Mouse (Mus musculus) hindbrain, embryonic 10.5 days (tissue): ENCODE data around the gene 1700028P14Rik. TPM values are rescaled to one million over a fixed set of nuclear protein-coding genes. Genes with fewer than 3 reads are reported as not detected.

Source experiments
- DNase-seq: peaks from one replicate; pipeline ENCODE4 v3.0.0-alpha.2; 2017; ENCODE audit warnings: low spot score
- H3K27ac ChIP-seq: fragments of 300-500 bp; sonication (generic); 2 replicates; pipeline ENCODE4 v1.5.1; 2016; ENCODE audit warnings: mild to moderate bottlenecking, moderate library complexity
- H3K27me3 ChIP-seq: fragments of 300-500 bp; sonication (generic); 2 replicates; pipeline ENCODE4 v1.6.1; 2016; ENCODE audit warnings: mild to moderate bottlenecking; ENCODE audit not compliant: poor library complexity, insufficient read depth, severe bottlenecking
- H3K36me3 ChIP-seq: fragments of 300-500 bp; sonication (generic); 2 replicates; pipeline ENCODE4 v1.6.1; 2016; ENCODE audit warnings: mild to moderate bottlenecking, moderate library complexity
- H3K4me1 ChIP-seq: fragments of 300-500 bp; sonication (generic); replicated peaks from 2 replicates; pipeline ENCODE4 v1.6.1; 2016; ENCODE audit warnings: mild to moderate bottlenecking
- H3K4me3 ChIP-seq: fragments of 300-500 bp; sonication (generic); 2 replicates; pipeline ENCODE4 v1.5.1; 2016; ENCODE audit warnings: mild to moderate bottlenecking, moderate library complexity
- H3K9me3 ChIP-seq: fragments of 300-500 bp; sonication (generic); 2 replicates; pipeline ENCODE4 v1.6.1; 2016; ENCODE audit warnings: mild to moderate bottlenecking, moderate library complexity
- WGBS: fragments of 180-500 bp; shearing (Covaris S2); methylation state at CpG from one replicate; pipeline ENCODE4 v1.1.7; 2016; 5-methylcytosine and 5-hydroxymethylcytosine counted together
- polyA plus RNA-seq: library from polyadenylated mRNA; unstranded; fragments of >200 nt; fragmentation: Nextera tagmentation; extraction: Ambion mirVana; gene quantifications from 2 replicates; pipeline ENCODE4 v1.2.1, GENCODE M21; 2016

The 1700028P14Rik gene
- polyA plus RNA-seq, 1 experiment from 2014 or later, result 2.3 TPM

GRCm38 (mm10) chr19:23563693-23564092 is 88.9 kb downstream of the 1700028P14Rik start:
- Histone ChIP-seq H3K4me3 (no peak overlapping the region), H3K9me3 (no peaks in the 10 kb centered on the region), H3K4me1 (no peaks in the 10 kb centered on the region), H3K27me3 (no peaks in the 10 kb centered on the region), H3K36me3 (no peaks in the 10 kb centered on the region), H3K27ac (no peak overlapping the region)
- WGBS, result 86% methylated on average over 5 of the region's 5 CpGs
- no peak for DNase-seq

GRCm38 (mm10) chr19:23562588-23562987 is 90.0 kb downstream of the 1700028P14Rik start:
- Histone ChIP-seq H3K9me3 (no peaks in the 10 kb centered on the region), H3K36me3 (no peaks in the 10 kb centered on the region), H3K27ac (no peak overlapping the region), H3K27me3 (no peaks in the 10 kb centered on the region), H3K4me1 (no peaks in the 10 kb centered on the region), H3K4me3 (no peak overlapping the region)
- WGBS, result 94% methylated on average over 4 of the region's 4 CpGs
- no peak for DNase-seq

GRCm38 (mm10) chr19:23562061-23562460 is 90.6 kb downstream of the 1700028P14Rik start:
- 85% methylated on average over 6 of the region's 6 CpGs for WGBS
- H3K27me3 ChIP-seq, result no peaks in the 10 kb centered on the region
- H3K4me1 ChIP-seq, result no peaks in the 10 kb centered on the region
- no peaks in the 10 kb centered on the region for H3K9me3 ChIP-seq
- DNase-seq, result no peak
- H3K36me3 ChIP-seq, result no peaks in the 10 kb centered on the region
- no peak overlapping the region for H3K27ac ChIP-seq
- H3K4me3 ChIP-seq, result no peak overlapping the region

- Histone ChIP-seq H3K9me3 (no peaks in the 10 kb centered on the region), H3K27me3 (no peaks in the 10 kb centered on the region), H3K36me3 (no peaks in the 10 kb centered on the region), H3K4me1 (no peaks in the 10 kb centered on the region), H3K4me3 (no peak overlapping the region), H3K27ac (no peak overlapping the region)
- DNase-seq, result no peak
- WGBS, result 77% methylated on average over 2 of the region's 2 CpGs
These were observed 99.2 kb downstream of the 1700028P14Rik start for GRCm38 (mm10) chr19:23553450-23553849.

GRCm38 (mm10) chr19:23545604-23546003 is 107.0 kb downstream of the 1700028P14Rik start:
- no peak for DNase-seq
- Histone ChIP-seq H3K36me3 (no peaks in the 10 kb centered on the region), H3K4me1 (no peaks in the 10 kb centered on the region), H3K27ac (no peak overlapping the region), H3K9me3 (no peaks in the 10 kb centered on the region), H3K4me3 (no peak overlapping the region), H3K27me3 (no peaks in the 10 kb centered on the region)

- Histone ChIP-seq H3K27me3 (no peaks in the 10 kb centered on the region), H3K4me1 (no peaks in the 10 kb centered on the region), H3K9me3 (no peaks in the 10 kb centered on the region), H3K36me3 (no peaks in the 10 kb centered on the region), H3K4me3 (no peak overlapping the region), H3K27ac (no peak overlapping the region)
- DNase-seq, result no peak
- 82% methylated on average over 11 of the region's 11 CpGs for WGBS
These were observed 109.2 kb downstream of the 1700028P14Rik start for GRCm38 (mm10) chr19:23543244-23544004.

- H3K4me1 ChIP-seq, result no peaks in the 10 kb centered on the region
- no peak overlapping the region for H3K4me3 ChIP-seq
- no peak overlapping the region for H3K27ac ChIP-seq
- H3K9me3 ChIP-seq, result no peaks in the 10 kb centered on the region
- DNase-seq, result no peak
- WGBS, result 92% methylated on average over 4 of the region's 4 CpGs
- no peaks in the 10 kb centered on the region for H3K27me3 ChIP-seq
- H3K36me3 ChIP-seq, result no peaks in the 10 kb centered on the region
These were observed 109.9 kb downstream of the 1700028P14Rik start for GRCm38 (mm10) chr19:23542759-23543158.

GRCm38 (mm10) chr19:23535700-23536099 is 116.9 kb downstream of the 1700028P14Rik start:
- H3K4me3 ChIP-seq, result no peak overlapping the region
- no peaks in the 10 kb centered on the region for H3K27me3 ChIP-seq
- 0 out of 2 replicates have a peak, but pooled peaks cover 4% of the 10 kb centered on the region for H3K4me1 ChIP-seq
- WGBS, result 93% methylated on average over 3 of the region's 3 CpGs
- H3K9me3 ChIP-seq, result no peaks in the 10 kb centered on the region
- no peak overlapping the region for H3K27ac ChIP-seq
- no peak for DNase-seq
- H3K36me3 ChIP-seq, result no peaks in the 10 kb centered on the region

GRCm38 (mm10) chr19:23531899-23532298 is 120.7 kb downstream of the 1700028P14Rik start:
- Histone ChIP-seq H3K27ac (no peak overlapping the region), H3K4me1 (0 out of 2 replicates have a peak, but pooled peaks cover 4% of the 10 kb centered on the region), H3K36me3 (no peaks in the 10 kb centered on the region), H3K9me3 (no peaks in the 10 kb centered on the region), H3K4me3 (no peak overlapping the region), H3K27me3 (no peaks in the 10 kb centered on the region)
- DNase-seq, result no peak
- 20% methylated on average over 4 of the region's 4 CpGs for WGBS

GRCm38 (mm10) chr19:23523711-23524110 is 128.9 kb downstream of the 1700028P14Rik start:
- no peaks in the 10 kb centered on the region for H3K4me1 ChIP-seq
- no peaks in the 10 kb centered on the region for H3K36me3 ChIP-seq
- DNase-seq, result peak; percentile 70
- 12% methylated on average over 1 of the region's 1 CpGs for WGBS
- H3K4me3 ChIP-seq, result no peak overlapping the region
- no peak overlapping the region for H3K27ac ChIP-seq
- 0 out of 2 replicates have a peak, but pooled peaks cover 6% of the 10 kb centered on the region for H3K9me3 ChIP-seq
- H3K27me3 ChIP-seq, result no peaks in the 10 kb centered on the region

- Histone ChIP-seq H3K9me3 (0 out of 2 replicates have a peak, but pooled peaks cover 6% of the 10 kb centered on the region), H3K36me3 (no peaks in the 10 kb centered on the region), H3K27me3 (no peaks in the 10 kb centered on the region), H3K27ac (no peak overlapping the region), H3K4me3 (no peak overlapping the region), H3K4me1 (no peaks in the 10 kb centered on the region)
- no peak for DNase-seq
- WGBS, result 94% methylated on average over 4 of the region's 4 CpGs
These were observed 130.8 kb downstream of the 1700028P14Rik start for GRCm38 (mm10) chr19:23521831-23522230.

GRCm38 (mm10) chr19:23521071-23521470 is 131.5 kb downstream of the 1700028P14Rik start:
- Histone ChIP-seq H3K36me3 (no peaks in the 10 kb centered on the region), H3K4me1 (no peaks in the 10 kb centered on the region), H3K4me3 (no peak overlapping the region), H3K9me3 (no peaks in the 10 kb centered on the region), H3K27ac (no peak overlapping the region), H3K27me3 (no peaks in the 10 kb centered on the region)
- 88% methylated on average over 8 of the region's 8 CpGs for WGBS
- no peak for DNase-seq

- no peak overlapping the region for H3K4me3 ChIP-seq
- H3K9me3 ChIP-seq, result no peaks in the 10 kb centered on the region
- no peaks in the 10 kb centered on the region for H3K27me3 ChIP-seq
- no peak overlapping the region for H3K27ac ChIP-seq
- no peak for DNase-seq
- no peaks in the 10 kb centered on the region for H3K36me3 ChIP-seq
- no peaks in the 10 kb centered on the region for H3K4me1 ChIP-seq
- 87% methylated on average over 5 of the region's 5 CpGs for WGBS
These were observed 132.0 kb downstream of the 1700028P14Rik start for GRCm38 (mm10) chr19:23520629-23521028.
